Mouse (Mus musculus): ENCODE data around the gene Slc9a3r2. TPM values are rescaled to one million over a fixed set of nuclear protein-coding genes. Genes with fewer than 3 reads are reported as not detected.

Slc9a3r2 gene
- polyA plus RNA-seq (2014; fragmentation: Nextera tagmentation; extraction: Ambion mirVana): 51.7 and 58.2 TPM in 2 replicates

DNA sequence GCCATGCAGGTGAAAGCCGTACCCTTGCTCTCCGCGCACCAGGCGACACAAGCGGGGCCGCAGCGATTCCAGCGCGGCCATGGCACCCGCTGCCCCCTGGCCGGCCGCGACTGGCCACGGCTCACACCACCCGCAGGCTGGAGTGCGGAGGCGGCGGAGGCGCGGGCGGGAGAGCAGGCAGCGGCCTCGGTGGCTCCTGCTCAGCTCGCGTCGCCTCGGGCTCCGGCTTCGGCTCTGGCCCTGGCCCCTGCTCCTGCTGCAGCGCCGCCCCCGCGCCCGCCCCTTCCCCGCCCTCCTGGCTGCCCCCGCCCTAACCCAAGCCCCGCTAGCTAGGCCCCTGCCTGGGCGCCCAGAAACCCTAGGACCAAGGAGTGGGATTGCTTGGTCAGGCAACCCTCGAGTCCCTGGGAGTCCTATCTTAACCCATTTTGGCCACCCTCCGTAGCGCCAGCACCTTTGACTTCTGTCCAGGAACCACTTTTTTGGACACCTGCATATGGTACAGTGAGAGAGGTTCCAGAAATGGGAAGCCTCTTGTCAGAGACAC, at the start of gene Slc9a3r2:
Slc9a3r2 (minus strand) TSS at position 258 of the 547 bp plus-strand sequence.
- under 1% methylated on average over 32 of the region's 41 CpGs for WGBS
- ATAC-seq (replicated peaks; ENCODE audit: low FRiP score, low TSS enrichment, low read depth): peak; percentile 64
- Histone ChIP-seq H3K27me3 (replicated peaks; ENCODE audit: control insufficient read depth, insufficient read depth, low read length) (0 out of 2 replicates have a peak, but pooled peaks cover 3% of the 10 kb centered on the region), H3K27ac (ENCODE audit: low read depth) (no peak within 1 kb of the TSS), H3K36me3 (ENCODE audit: control insufficient read depth, insufficient read depth, low read length) (no peaks in the 10 kb centered on the region), H3K4me1 (replicated peaks; ENCODE audit: control insufficient read depth, insufficient read depth, low read length) (peaks cover 7% of the 10 kb centered on the region), H3K4me3 (ENCODE audit: low read depth, low read length) (peak within 1 kb of the TSS; percentile 79), H3K9ac (ENCODE audit: low read length) (peak within 1 kb of the TSS; percentile 75), H3K9me3 (ENCODE audit: control insufficient read depth, low read length) (no peaks in the 10 kb centered on the region), H3K4me2 (ENCODE audit: low read length) (peak within 1 kb of the TSS; percentile 97)
- DNase-seq (ENCODE audit: low spot score): peak; percentile 76

DNA sequence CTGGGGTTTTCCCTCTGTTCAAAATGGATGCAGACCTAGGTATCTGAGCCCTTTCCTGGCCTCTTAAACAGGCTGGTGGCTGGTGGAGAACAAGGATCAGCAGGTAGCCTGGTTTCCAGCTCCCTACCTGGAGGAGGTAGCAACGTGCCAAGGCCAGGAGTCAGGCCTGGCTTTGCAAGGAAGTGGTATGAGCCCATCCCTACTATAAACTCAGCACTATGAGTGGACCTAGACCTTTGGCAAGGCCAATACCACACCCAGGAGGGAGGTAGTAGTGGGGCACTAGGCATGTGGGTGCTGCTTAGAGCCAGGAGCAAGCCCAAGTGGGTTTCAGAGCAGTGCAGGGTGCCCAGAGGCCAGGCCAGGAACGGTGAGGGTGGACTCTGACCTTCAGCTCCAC, 49.3 kb upstream of the Slc9a3r2 start:
- Histone ChIP-seq H3K27me3 (replicated peaks; ENCODE audit: control insufficient read depth, insufficient read depth, low read length) (no peaks in the 10 kb centered on the region), H3K9ac (ENCODE audit: low read length) (no peak overlapping the region), H3K4me2 (ENCODE audit: low read length) (no peak overlapping the region), H3K4me1 (replicated peaks; ENCODE audit: control insufficient read depth, insufficient read depth, low read length) (peaks cover 14% of the 10 kb centered on the region), H3K9me3 (ENCODE audit: control insufficient read depth, low read length) (no peaks in the 10 kb centered on the region), H3K27ac (ENCODE audit: low read depth) (no peak overlapping the region), H3K36me3 (ENCODE audit: control insufficient read depth, insufficient read depth, low read length) (peaks cover 47% of the 10 kb centered on the region), H3K4me3 (ENCODE audit: low read depth, low read length) (no peak overlapping the region)
- no peak for ATAC-seq (replicated peaks; ENCODE audit: low FRiP score, low TSS enrichment, low read depth)
- no peak for DNase-seq (ENCODE audit: low spot score)
- WGBS: 78% methylated on average over 2 of the region's 2 CpGs

DNA sequence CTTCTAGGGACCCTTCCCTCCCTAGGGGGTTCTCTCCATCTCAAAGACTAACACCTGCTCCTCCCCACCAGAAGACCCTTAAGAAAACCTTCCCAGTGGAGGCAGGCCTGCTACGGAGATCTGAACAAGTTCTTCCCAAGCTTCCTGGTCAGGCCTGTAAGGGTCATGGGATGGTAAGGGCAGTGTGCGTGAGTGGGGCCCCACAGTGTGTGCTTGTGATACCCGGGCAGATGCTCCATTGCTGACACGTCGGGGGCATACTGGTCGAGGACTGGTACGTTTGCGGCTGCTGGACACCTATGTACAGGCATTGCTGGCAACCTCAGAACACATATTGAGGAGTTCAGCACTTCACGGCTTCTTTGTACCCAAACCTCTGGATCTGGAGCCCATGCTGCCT, 48.6 kb upstream of the Slc9a3r2 start:
- H3K4me2 ChIP-seq (ENCODE audit: low read length): no peak overlapping the region

DNA sequence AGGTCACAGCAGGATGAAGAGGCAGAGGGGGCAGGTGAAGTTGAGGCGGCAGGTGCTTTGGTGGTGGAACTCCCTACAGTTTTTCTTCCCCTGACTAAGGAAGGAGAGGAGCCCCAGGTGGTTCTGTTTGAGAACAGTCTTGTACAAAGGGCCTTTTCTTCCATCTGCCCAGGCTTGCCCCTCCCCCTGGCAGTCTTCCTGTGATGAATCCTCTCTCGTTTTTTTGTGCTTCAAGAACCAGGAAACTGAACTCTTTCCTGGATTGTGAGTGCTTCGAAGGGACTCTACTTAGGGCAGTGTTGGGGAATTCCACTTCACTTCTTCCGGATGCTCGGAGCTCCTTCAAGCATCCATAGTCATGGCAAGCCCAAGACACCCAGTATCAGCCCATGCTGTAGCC, 47.9 kb upstream of the Slc9a3r2 start:
- no peak overlapping the region for H3K27ac ChIP-seq (ENCODE audit: low read depth)
- peaks cover 14% of the 10 kb centered on the region for H3K4me1 ChIP-seq (replicated peaks; ENCODE audit: control insufficient read depth, insufficient read depth, low read length)
- peaks cover 41% of the 10 kb centered on the region for H3K36me3 ChIP-seq (ENCODE audit: control insufficient read depth, insufficient read depth, low read length)
- WGBS: 20% methylated on average over 5 of the region's 5 CpGs
- H3K4me2 ChIP-seq (ENCODE audit: low read length): peak overlapping the region; percentile 14; the same call in 1 of the 2 replicates
- no peak overlapping the region for H3K4me3 ChIP-seq (ENCODE audit: low read depth, low read length)
- no peaks in the 10 kb centered on the region for H3K27me3 ChIP-seq (replicated peaks; ENCODE audit: control insufficient read depth, insufficient read depth, low read length)
- no peak for DNase-seq (ENCODE audit: low spot score)
- H3K9me3 ChIP-seq (ENCODE audit: control insufficient read depth, low read length): no peaks in the 10 kb centered on the region
- no peak overlapping the region for H3K9ac ChIP-seq (ENCODE audit: low read length)
- ATAC-seq (replicated peaks; ENCODE audit: low FRiP score, low TSS enrichment, low read depth): no peak

More for the DNA sequence above, 48.6 kb upstream of the Slc9a3r2 start:
- no peaks in the 10 kb centered on the region for H3K27me3 ChIP-seq (replicated peaks; ENCODE audit: control insufficient read depth, insufficient read depth, low read length)
- no peak overlapping the region for H3K9ac ChIP-seq (ENCODE audit: low read length)
- WGBS: 68% methylated on average over 9 of the region's 9 CpGs
- ATAC-seq (replicated peaks; ENCODE audit: low FRiP score, low TSS enrichment, low read depth) (no peak), DNase-seq (ENCODE audit: low spot score) (no peak)
- H3K4me3 ChIP-seq (ENCODE audit: low read depth, low read length): no peak overlapping the region
- peaks cover 14% of the 10 kb centered on the region for H3K4me1 ChIP-seq (replicated peaks; ENCODE audit: control insufficient read depth, insufficient read depth, low read length)
- peaks cover 42% of the 10 kb centered on the region for H3K36me3 ChIP-seq (ENCODE audit: control insufficient read depth, insufficient read depth, low read length)
- H3K9me3 ChIP-seq (ENCODE audit: control insufficient read depth, low read length): no peaks in the 10 kb centered on the region
- H3K27ac ChIP-seq (ENCODE audit: low read depth): no peak overlapping the region

DNA sequence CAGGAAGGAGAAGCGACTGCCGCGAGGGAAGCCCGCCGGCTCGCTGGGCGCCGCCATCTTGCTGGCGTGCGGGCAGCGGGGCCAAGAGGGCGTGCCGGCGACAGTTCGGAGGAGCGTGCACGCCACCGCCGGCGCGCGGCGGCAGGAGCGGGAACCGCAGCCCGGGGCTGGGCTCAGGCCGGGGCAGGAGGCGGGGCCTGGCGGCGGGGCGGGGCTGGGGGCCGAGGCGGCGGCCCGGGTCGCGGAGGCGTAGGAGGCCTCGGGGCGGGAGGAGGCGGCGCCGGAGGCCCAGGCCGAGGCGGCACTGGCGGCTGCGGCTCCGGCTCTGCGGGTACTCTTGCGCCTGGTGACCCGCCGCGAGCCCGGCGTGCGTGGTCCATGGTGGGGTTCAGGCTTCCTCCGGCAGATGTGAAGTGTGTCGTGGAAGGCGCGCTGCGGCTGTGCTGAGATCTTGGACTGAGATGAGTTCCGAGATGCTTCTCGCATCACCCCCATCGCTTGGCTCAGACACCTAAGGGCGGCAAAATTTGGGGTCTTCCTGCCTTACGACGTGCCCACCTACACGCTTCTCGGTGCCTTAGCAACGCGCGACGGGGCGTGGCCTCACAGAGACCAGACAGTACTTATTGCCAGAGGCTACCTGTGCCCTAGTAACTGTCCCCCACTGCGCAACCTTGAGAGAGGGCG, 46.0 kb upstream of the Slc9a3r2 start, which contains the start of the genes Gfer and Noxo1:
Gfer (minus strand) TSS at position 146 of the 687 bp plus-strand sequence.
Noxo1 (plus strand) TSS at position 224 of the 687 bp plus-strand sequence.
- ATAC-seq (replicated peaks; ENCODE audit: low FRiP score, low TSS enrichment, low read depth): peak; percentile 91
- Histone ChIP-seq H3K27me3 (replicated peaks; ENCODE audit: control insufficient read depth, insufficient read depth, low read length) (peaks cover 8% of the 10 kb centered on the region; the same call in 1 of the 2 replicates), H3K4me2 (ENCODE audit: low read length) (peak within 1 kb of the TSS; percentile 60), H3K4me1 (replicated peaks; ENCODE audit: control insufficient read depth, insufficient read depth, low read length) (peaks cover 14% of the 10 kb centered on the region), H3K9me3 (ENCODE audit: control insufficient read depth, low read length) (no peaks in the 10 kb centered on the region), H3K4me3 (ENCODE audit: low read depth, low read length) (peak within 1 kb of the TSS; percentile 83), H3K27ac (ENCODE audit: low read depth) (peak within 1 kb of the TSS; percentile 83), H3K9ac (ENCODE audit: low read length) (peak within 1 kb of the TSS; percentile 76), H3K36me3 (ENCODE audit: control insufficient read depth, insufficient read depth, low read length) (peaks cover 33% of the 10 kb centered on the region)
- peak; percentile 90 for DNase-seq (ENCODE audit: low spot score)
- under 1% methylated on average over 53 of the region's 76 CpGs for WGBS

DNA sequence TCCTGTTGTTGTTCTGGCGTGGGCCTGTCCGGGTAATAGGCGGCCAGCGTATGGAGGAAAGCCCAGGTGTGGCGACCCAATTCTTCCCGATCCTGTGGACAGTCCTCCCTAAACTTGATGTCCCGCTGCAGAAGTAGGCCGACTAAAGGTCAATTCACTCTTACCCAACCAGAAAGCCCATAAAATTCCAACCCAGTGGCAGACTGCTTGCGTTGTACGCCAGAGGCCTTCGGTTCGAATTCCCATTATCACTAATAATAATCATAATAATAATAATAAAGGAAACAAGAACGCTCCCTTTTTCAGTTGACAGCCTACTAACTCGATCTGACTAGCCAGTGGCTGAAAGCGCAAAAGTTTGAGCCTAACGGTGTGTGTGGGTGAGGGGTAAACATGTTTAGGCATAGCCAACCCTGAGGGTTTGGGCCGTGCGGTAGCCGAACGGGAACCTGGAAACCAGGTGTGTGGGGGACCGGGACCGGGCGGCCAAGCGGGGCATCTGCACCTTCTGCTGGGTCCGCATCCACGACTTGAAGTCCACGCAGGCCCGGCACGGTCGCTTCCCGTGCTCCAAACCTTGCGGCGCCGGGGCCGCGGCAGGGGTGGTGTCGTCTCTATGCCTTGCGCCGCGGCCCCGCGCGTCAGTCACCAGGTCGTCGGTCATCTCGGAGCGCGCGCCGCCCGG, 45.3 kb upstream of the Slc9a3r2 start:
- WGBS: 7% methylated on average over 51 of the region's 51 CpGs
- H3K27ac ChIP-seq (ENCODE audit: low read depth): peak overlapping the region; percentile 83
- peak overlapping the region; percentile 76 for H3K9ac ChIP-seq (ENCODE audit: low read length)
- H3K4me1 ChIP-seq (replicated peaks; ENCODE audit: control insufficient read depth, insufficient read depth, low read length): peaks cover 14% of the 10 kb centered on the region
- H3K4me3 ChIP-seq (ENCODE audit: low read depth, low read length): peak overlapping the region; percentile 83
- peak overlapping the region; percentile 60 for H3K4me2 ChIP-seq (ENCODE audit: low read length)
- no peaks in the 10 kb centered on the region for H3K9me3 ChIP-seq (ENCODE audit: control insufficient read depth, low read length)
- DNase-seq (ENCODE audit: low spot score): peak; percentile 79
- peaks cover 26% of the 10 kb centered on the region for H3K36me3 ChIP-seq (ENCODE audit: control insufficient read depth, insufficient read depth, low read length)
- H3K27me3 ChIP-seq (replicated peaks; ENCODE audit: control insufficient read depth, insufficient read depth, low read length): peaks cover 15% of the 10 kb centered on the region
- ATAC-seq (replicated peaks; ENCODE audit: low FRiP score, low TSS enrichment, low read depth): peak; percentile 20; the same call in 1 of the 2 replicates

DNA sequence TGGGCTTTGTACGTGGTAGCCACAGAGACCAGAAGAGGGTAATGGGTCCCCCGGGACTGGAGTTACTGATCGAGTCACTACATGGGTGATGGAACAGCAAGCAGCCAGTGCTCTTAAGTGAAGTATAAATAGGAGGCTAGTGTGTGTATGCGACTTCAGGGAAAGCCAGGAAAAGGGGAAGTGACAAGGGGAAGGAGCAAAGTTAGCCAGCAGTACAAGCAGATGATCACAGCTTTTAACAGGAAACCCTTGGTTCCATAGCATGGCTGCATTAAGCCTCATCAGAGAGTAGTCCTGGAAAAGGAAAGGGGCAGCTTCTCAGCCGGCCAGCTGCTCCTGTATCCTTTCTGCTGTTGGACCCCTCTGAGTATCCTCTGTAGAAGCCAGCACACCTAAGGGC, 42.3 kb upstream of the Slc9a3r2 start:
- Histone ChIP-seq H3K4me3 (ENCODE audit: low read depth, low read length) (no peak overlapping the region), H3K27me3 (replicated peaks; ENCODE audit: control insufficient read depth, insufficient read depth, low read length) (peaks cover 46% of the 10 kb centered on the region), H3K4me2 (ENCODE audit: low read length) (no peak overlapping the region), H3K36me3 (ENCODE audit: control insufficient read depth, insufficient read depth, low read length) (peaks cover 16% of the 10 kb centered on the region), H3K27ac (ENCODE audit: low read depth) (no peak overlapping the region), H3K4me1 (replicated peaks; ENCODE audit: control insufficient read depth, insufficient read depth, low read length) (peaks cover 19% of the 10 kb centered on the region), H3K9me3 (ENCODE audit: control insufficient read depth, low read length) (no peaks in the 10 kb centered on the region), H3K9ac (ENCODE audit: low read length) (no peak overlapping the region)
- no peak for ATAC-seq (replicated peaks; ENCODE audit: low FRiP score, low TSS enrichment, low read depth)
- no peak for DNase-seq (ENCODE audit: low spot score)
- 89% methylated on average over 5 of the region's 5 CpGs for WGBS

DNA sequence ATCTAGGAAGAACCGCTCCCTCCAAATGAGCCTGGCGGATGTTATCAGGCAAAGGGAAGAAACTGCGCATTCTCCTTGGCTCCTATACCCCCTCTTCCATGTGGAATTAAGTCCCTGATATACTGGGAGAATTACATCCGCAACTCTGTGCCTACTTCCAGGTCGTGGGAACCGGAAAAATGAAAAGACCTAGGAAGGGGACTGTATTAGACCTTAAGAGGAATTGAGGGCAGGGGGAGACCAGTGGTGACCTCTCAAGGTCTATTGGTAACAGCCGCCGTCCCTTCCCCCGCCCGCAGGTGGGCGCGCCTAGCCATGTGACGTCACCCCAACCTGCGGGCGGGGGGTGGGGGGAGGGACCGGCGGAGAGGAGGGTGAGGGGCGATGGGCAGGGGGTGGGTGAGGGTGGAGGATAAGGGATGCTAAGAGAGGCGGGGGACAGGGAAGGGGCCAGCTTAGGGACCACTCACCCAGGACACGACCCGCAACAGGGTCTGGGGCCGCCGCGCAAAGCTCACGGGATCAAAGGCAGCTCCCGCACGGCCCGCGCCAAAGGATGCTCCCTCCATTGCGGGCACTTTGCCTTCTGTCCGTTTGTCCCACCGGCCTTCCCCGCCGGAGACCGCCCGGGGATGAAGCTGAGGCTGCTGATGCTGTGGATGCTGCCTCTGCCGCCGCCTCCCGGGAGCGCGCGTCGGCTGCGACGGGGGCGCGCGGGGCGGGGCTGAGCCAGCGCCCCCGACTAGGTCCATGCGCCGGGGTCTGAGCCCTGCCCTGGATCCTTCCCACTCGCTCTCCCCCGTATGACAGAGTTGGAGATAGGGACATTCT, 39.3 kb upstream of the Slc9a3r2 start, which contains the start of gene Syngr3:
Syngr3 (minus strand) TSS at position 705 of the 831 bp plus-strand sequence.
- peak within 1 kb of the TSS; percentile 31; the same call in 1 of the 2 replicates for H3K9ac ChIP-seq (ENCODE audit: low read length)

More for the DNA sequence above, 39.3 kb upstream of the Slc9a3r2 start, which contains the start of gene Syngr3:
- Histone ChIP-seq H3K4me3 (ENCODE audit: low read depth, low read length) (peak within 1 kb of the TSS; percentile 46), H3K4me2 (ENCODE audit: low read length) (peak within 1 kb of the TSS; percentile 89), H3K36me3 (ENCODE audit: control insufficient read depth, insufficient read depth, low read length) (peaks cover 16% of the 10 kb centered on the region), H3K27ac (ENCODE audit: low read depth) (no peak within 1 kb of the TSS), H3K4me1 (replicated peaks; ENCODE audit: control insufficient read depth, insufficient read depth, low read length) (peaks cover 11% of the 10 kb centered on the region), H3K9me3 (ENCODE audit: control insufficient read depth, low read length) (no peaks in the 10 kb centered on the region), H3K27me3 (replicated peaks; ENCODE audit: control insufficient read depth, insufficient read depth, low read length) (peaks cover 49% of the 10 kb centered on the region)
- no peak for DNase-seq (ENCODE audit: low spot score)
- WGBS: under 1% methylated on average over 52 of the region's 55 CpGs
- ATAC-seq (replicated peaks; ENCODE audit: low FRiP score, low TSS enrichment, low read depth): no peak
